Mouse (Mus musculus): ENCODE measurements around the gene Exosc2.

Gene Exosc2

GRCm38 (mm10) chr2:31724730-31725490, 54.4 kb downstream of the Exosc2 start:
- no peak for DNase-seq (ENCODE audit: low read depth in 1 of 2, low spot score in 2 of 2)

GRCm38 (mm10) chr2:31727576-31728277, 57.2 kb downstream of the Exosc2 start:
- DNase-seq (ENCODE audit: low read depth in 1 of 2, low spot score in 2 of 2): no peak

- DNase-seq (ENCODE audit: low read depth in 1 of 2, low spot score in 2 of 2): no peak
These were observed 60.1 kb downstream of the Exosc2 start for GRCm38 (mm10) chr2:31730640-31731039.
